Comparison of ENCODE assay signal across 27 mouse cellular contexts in genomic region chr5:90650466-90651150, GRCm38 (mm10). TPM values are rescaled to one million over a fixed set of nuclear protein-coding genes. Genes with fewer than 3 reads are reported as not detected.
DNase-seq lines count a peak whose midpoint lies in the region; ATAC-seq and TF ChIP-seq lines count a peak whose summit lies in the region.
"Had no signal": no experiment of that assay in that cellular context is flagged by ENCODE, and none has a peak within 500 bp of the region (broad histone marks: within the 10 kb centered on the region; RNA-seq: fewer than 3 reads in every experiment).

No protein-coding gene starts in this region.

- peak; percentile 21 for DNase-seq in embryonic facial prominence, embryonic 14.5 days (ENCODE audit: low spot score)
- no peak for DNase-seq in embryonic facial prominence, embryonic 10.5 days (ENCODE audit: low spot score)
- DNase-seq in kidney, adult 9 months: no peak
- peak; percentile 49 for DNase-seq in lung, embryonic 14.5 days
- DNase-seq in lung, postnatal 4 days: no peak
- peak; percentile 35 for DNase-seq in urinary bladder, postnatal 14 days (ENCODE audit: low spot score)
- DNase-seq in urinary bladder, postnatal 36 days (ENCODE audit: low spot score in 2 of 2): no peak
- DNase-seq: adrenal gland, adult 8-10 months; adrenal gland, postnatal 25 days; cerebellum, adult 11-12 months; cerebellum, adult 8-10 months; cerebellum, postnatal 10 days; cerebellum, postnatal 36 days; embryo, embryonic 11 days; gastrocnemius, postnatal 25 days; heart, adult 18-20 months; heart, postnatal 10 days; heart, postnatal 36 days had no signal

- no peak for TF ChIP-seq CTCF in lung, embryonic 14.5 days (IDR thresholded peaks at IDR 0.05; ENCODE audit: low read depth)

- no peak overlapping the region for H3K9ac ChIP-seq in embryonic facial prominence, embryonic 14.5 days (ENCODE audit: low read depth, low read length)
- H3K9ac ChIP-seq in kidney, embryonic 16.5 days (replicated peaks; ENCODE audit: low read length): no peak overlapping the region
- H3K9ac ChIP-seq in lung, embryonic 14.5 days: no peak overlapping the region
- H3K9ac ChIP-seq: embryonic facial prominence, embryonic 15.5 days; forebrain, embryonic 12.5 days; forebrain, embryonic 15.5 days; heart, embryonic 12.5 days; heart, embryonic 15.5 days; hindbrain, embryonic 13.5 days had no signal

- H3K4me3 ChIP-seq in embryonic facial prominence, embryonic 14.5 days (ENCODE audit: low read depth, low read length): no peak overlapping the region
- no peak overlapping the region for H3K4me3 ChIP-seq in embryonic facial prominence, embryonic 10.5 days
- no peak overlapping the region for H3K4me3 ChIP-seq in kidney, embryonic 16.5 days (ENCODE audit: low read length)
- H3K4me3 ChIP-seq in lung, embryonic 14.5 days (ENCODE audit: low read depth, low read length): no peak overlapping the region
- H3K4me3 ChIP-seq: embryonic facial prominence, embryonic 15.5 days; forebrain, embryonic 12.5 days; forebrain, embryonic 15.5 days; heart, embryonic 12.5 days; heart, embryonic 15.5 days; hindbrain, embryonic 10.5 days; hindbrain, embryonic 13.5 days had no signal

- WGBS in embryonic facial prominence, embryonic 14.5 days: 76% methylated on average over 5 of the region's 5 CpGs
- WGBS in embryonic facial prominence, embryonic 10.5 days: 76% methylated on average over 5 of the region's 5 CpGs
- 54% methylated on average over 5 of the region's 5 CpGs for WGBS in kidney, embryonic 16.5 days
- 59% methylated on average over 5 of the region's 5 CpGs for WGBS in lung, embryonic 14.5 days

- no peaks in the 10 kb centered on the region for H3K27me3 ChIP-seq in embryonic facial prominence, embryonic 14.5 days (replicated peaks; ENCODE audit: control insufficient read depth, insufficient read depth, low read length)
- no peaks in the 10 kb centered on the region for H3K27me3 ChIP-seq in embryonic facial prominence, embryonic 10.5 days (replicated peaks; ENCODE audit: low read depth, poor library complexity, severe bottlenecking)
- no peaks in the 10 kb centered on the region; the same call in 1 of the 2 replicates for H3K27me3 ChIP-seq in kidney, embryonic 16.5 days (ENCODE audit: insufficient read depth, low read length)
- H3K27me3 ChIP-seq in lung, embryonic 14.5 days (ENCODE audit: insufficient read depth, low read length): no peaks in the 10 kb centered on the region
- H3K27me3 ChIP-seq: forebrain, embryonic 12.5 days; forebrain, embryonic 15.5 days; heart, embryonic 12.5 days had no signal

- no peaks in the 10 kb centered on the region for H3K9me3 ChIP-seq in embryonic facial prominence, embryonic 14.5 days (ENCODE audit: control insufficient read depth, low read length)
- no peaks in the 10 kb centered on the region for H3K9me3 ChIP-seq in embryonic facial prominence, embryonic 10.5 days
- H3K9me3 ChIP-seq in kidney, embryonic 16.5 days (ENCODE audit: low read length): no peaks in the 10 kb centered on the region
- no peaks in the 10 kb centered on the region for H3K9me3 ChIP-seq in lung, embryonic 14.5 days (ENCODE audit: low read depth, low read length)
- H3K9me3 ChIP-seq: embryonic facial prominence, embryonic 15.5 days; forebrain, embryonic 12.5 days; forebrain, embryonic 15.5 days; heart, embryonic 12.5 days; heart, embryonic 15.5 days; hindbrain, embryonic 10.5 days; hindbrain, embryonic 13.5 days had no signal

- no peaks in the 10 kb centered on the region for H3K36me3 ChIP-seq in embryonic facial prominence, embryonic 14.5 days (ENCODE audit: control insufficient read depth, insufficient read depth, low read length)
- no peaks in the 10 kb centered on the region for H3K36me3 ChIP-seq in embryonic facial prominence, embryonic 10.5 days (replicated peaks)
- no peaks in the 10 kb centered on the region for H3K36me3 ChIP-seq in kidney, embryonic 16.5 days (ENCODE audit: insufficient read depth, low read length)
- H3K36me3 ChIP-seq in lung, embryonic 14.5 days (ENCODE audit: insufficient read depth): no peaks in the 10 kb centered on the region
- H3K36me3 ChIP-seq: embryonic facial prominence, embryonic 15.5 days; forebrain, embryonic 12.5 days; forebrain, embryonic 15.5 days; heart, embryonic 12.5 days; heart, embryonic 15.5 days; hindbrain, embryonic 10.5 days; hindbrain, embryonic 13.5 days had no signal

- no peak overlapping the region for H3K27ac ChIP-seq in embryonic facial prominence, embryonic 14.5 days (replicated peaks; ENCODE audit: low read depth, low read length)
- no peak overlapping the region for H3K27ac ChIP-seq in embryonic facial prominence, embryonic 10.5 days (replicated peaks)
- H3K27ac ChIP-seq in kidney, embryonic 16.5 days (ENCODE audit: low read length): peak overlapping the region; percentile 38; the same call in 1 of the 2 replicates
- H3K27ac ChIP-seq in lung, embryonic 14.5 days (ENCODE audit: low read depth): no peak overlapping the region
- H3K27ac ChIP-seq: embryonic facial prominence, embryonic 15.5 days; forebrain, embryonic 12.5 days; forebrain, embryonic 15.5 days; heart, embryonic 15.5 days; hindbrain, embryonic 10.5 days; hindbrain, embryonic 13.5 days had no signal

- no peak for ATAC-seq in embryonic facial prominence, embryonic 14.5 days (ENCODE audit: low read depth)
- ATAC-seq in kidney, embryonic 16.5 days (ENCODE audit: low FRiP score, low TSS enrichment): peak; percentile 55; the same call in 1 of the 2 replicates
- ATAC-seq in lung, embryonic 14.5 days (ENCODE audit: insufficient read depth): no peak
- ATAC-seq: activated CD4-positive, CD25-positive, alpha-beta regulatory T cell, adult 4 months; forebrain, embryonic 15.5 days had no signal

- no peak overlapping the region for H3K4me2 ChIP-seq in embryonic facial prominence, embryonic 14.5 days (ENCODE audit: low read depth, low read length)
- no peak overlapping the region for H3K4me2 ChIP-seq in kidney, embryonic 16.5 days (replicated peaks; ENCODE audit: low read depth, low read length)
- H3K4me2 ChIP-seq in lung, embryonic 14.5 days: no peak overlapping the region
- H3K4me2 ChIP-seq: embryonic facial prominence, embryonic 15.5 days; forebrain, embryonic 12.5 days; forebrain, embryonic 15.5 days; heart, embryonic 12.5 days; heart, embryonic 15.5 days; hindbrain, embryonic 13.5 days had no signal

- no peaks in the 10 kb centered on the region for H3K4me1 ChIP-seq in embryonic facial prominence, embryonic 14.5 days (ENCODE audit: control insufficient read depth, insufficient read depth, low read length)
- peaks cover 12% of the 10 kb centered on the region; the same call in 1 of the 2 replicates for H3K4me1 ChIP-seq in embryonic facial prominence, embryonic 10.5 days
- 0 out of 2 replicates have a peak, but pooled peaks cover 7% of the 10 kb centered on the region for H3K4me1 ChIP-seq in kidney, embryonic 16.5 days (ENCODE audit: insufficient read depth, low read length)
- H3K4me1 ChIP-seq in lung, embryonic 14.5 days (ENCODE audit: insufficient read depth): no peaks in the 10 kb centered on the region
- H3K4me1 ChIP-seq: embryonic facial prominence, embryonic 15.5 days; forebrain, embryonic 12.5 days; forebrain, embryonic 15.5 days; heart, embryonic 12.5 days; heart, embryonic 15.5 days; hindbrain, embryonic 10.5 days; hindbrain, embryonic 13.5 days had no signal

RNA-seq across cellular contexts. Expression of gene Rassf6, which starts 10.2 kb away (rescaled TPM):
- 2.0 and 2.1 TPM in 2 replicates for polyA plus RNA-seq in embryonic facial prominence, embryonic 14.5 days (2014; fragmentation: Nextera tagmentation; extraction: Ambion mirVana)
- polyA plus RNA-seq in embryonic facial prominence, embryonic 10.5 days (2016; fragmentation: Nextera tagmentation; extraction: Ambion mirVana): 0.30 and 0.40 TPM in 2 replicates
- polyA plus RNA-seq in kidney, embryonic 16.5 days (2015; fragmentation: Nextera tagmentation; extraction: Ambion mirVana): 18.1 and 18.9 TPM in 2 replicates
- 2.5 and 2.9 TPM in 2 replicates for polyA plus RNA-seq in lung, embryonic 14.5 days (2014; fragmentation: Nextera tagmentation; extraction: Ambion mirVana)

Comparison
In these comparisons a context has a peak if more than half of its experiments do, and no peak if none do; other contexts are left out.
1. DNase-seq: peak in embryonic facial prominence, embryonic 14.5 days (single experiment), lung, embryonic 14.5 days (single experiment) and urinary bladder, postnatal 14 days (single experiment); none in embryonic facial prominence, embryonic 10.5 days (single experiment), kidney, adult 9 months (single experiment), lung, postnatal 4 days (0 of 2) and urinary bladder, postnatal 36 days (0 of 2).